Mouse (Mus musculus) c-Kit-positive CD71-positive TER-119-positive erythroid progenitor cells, embryonic 14.5 days (primary cell): ENCODE data around the gene Tcl1.
"Not testable (repeated sequence)": the region's sequence is repeated elsewhere in the genome, so short reads cannot be mapped to it uniquely, and the experiment has no call there.

Experiments
- DNase-seq: peaks from one replicate; pipeline ENCODE4 v3.0.0-alpha.2; 2013; ENCODE audit warnings: low spot score

Tcl1 gene

DNA sequence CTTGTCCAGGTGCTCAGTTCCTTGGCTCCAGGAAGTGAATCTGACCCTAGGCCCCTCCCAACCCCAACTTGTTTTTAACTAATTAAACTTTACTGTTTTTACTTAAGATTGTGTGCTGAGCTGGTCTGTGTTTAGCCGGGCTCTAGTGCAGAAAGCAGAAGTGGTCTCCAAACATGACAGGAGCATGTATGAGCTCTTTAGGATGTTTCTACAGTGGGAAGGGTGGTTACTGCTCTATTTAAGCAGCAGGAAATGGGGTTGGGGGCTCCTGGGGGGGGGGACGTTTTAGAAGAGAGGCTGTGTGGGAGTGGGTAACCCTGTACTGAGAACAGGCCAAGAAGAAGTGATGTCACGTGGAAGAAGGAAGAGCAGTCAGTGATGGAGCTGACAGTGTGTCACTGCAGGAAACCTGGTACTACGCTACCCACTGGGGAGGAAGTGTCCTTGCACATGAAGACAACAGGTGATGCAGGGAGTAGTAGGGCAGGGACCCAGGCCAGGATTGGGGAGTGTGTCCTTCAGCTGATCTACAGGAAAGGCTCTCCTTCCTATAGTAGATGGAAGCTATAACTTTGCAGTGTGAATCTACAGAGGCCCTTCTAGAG lies 41.5 kb downstream of the Tcl1 start:
- DNase-seq: not testable (repeated sequence)

GRCm38 (mm10) chr12:105176044-105176443 lies 46.5 kb downstream of the Tcl1 start, which contains the start of gene Tcl1b5:
TSS of gene Tcl1b5 (plus strand) at chr12:105176344.
- DNase-seq: not testable (repeated sequence)

DNA sequence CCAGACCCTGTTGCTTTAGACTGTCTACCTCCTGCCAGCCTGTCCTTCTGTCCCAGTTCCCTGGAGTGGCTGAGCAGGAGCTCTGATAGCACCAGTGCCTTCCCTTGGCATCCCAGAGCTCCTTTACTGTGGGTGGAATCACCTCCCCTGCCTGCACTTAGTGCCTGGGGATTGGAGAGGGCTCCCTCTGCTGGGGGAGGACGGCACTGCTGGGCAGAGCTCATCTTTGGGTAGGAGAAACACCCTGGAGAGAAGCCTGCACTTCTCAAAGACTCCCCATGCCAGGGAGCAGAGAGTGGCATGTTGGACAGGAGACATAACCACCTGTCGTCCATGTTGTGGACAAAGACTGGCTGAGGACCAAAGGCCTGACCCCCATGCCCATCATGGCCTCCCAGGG lies 48.3 kb downstream of the Tcl1 start:
- not testable (repeated sequence) for DNase-seq

DNA sequence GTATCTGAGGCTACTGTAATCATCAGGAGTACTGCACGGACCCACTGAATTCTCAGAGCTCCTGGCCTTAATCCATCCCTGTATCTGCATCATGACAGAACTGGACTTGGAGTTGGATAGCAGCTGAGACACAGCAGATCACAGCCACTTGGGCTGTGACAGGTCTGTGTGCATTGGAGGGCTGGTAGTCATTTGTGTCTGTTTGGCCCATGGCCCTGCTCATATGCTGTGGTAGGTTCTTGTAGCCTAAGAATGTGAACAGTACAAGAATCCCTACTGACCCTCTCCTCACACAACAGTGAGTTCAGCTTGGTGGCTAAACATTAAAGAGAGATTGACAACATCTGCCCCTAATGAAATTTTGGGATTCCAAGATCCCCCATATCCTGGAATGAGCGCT lies 49.2 kb downstream of the Tcl1 start:
- DNase-seq: no peak
